In genomic region chr1:171238463-171238862, GRCm38 (mm10) we compare ENCODE assay signal across 9 mouse cellular contexts. TPM values are rescaled to one million over a fixed set of nuclear protein-coding genes. Genes with fewer than 3 reads are reported as not detected.
DNase-seq lines count a peak whose midpoint lies in the region; ATAC-seq and TF ChIP-seq lines count a peak whose summit lies in the region.
"Had no signal": no experiment of that assay in that cellular context is flagged by ENCODE, and none has a peak within 500 bp of the region (broad histone marks: within the 10 kb centered on the region; RNA-seq: fewer than 3 reads in every experiment).

No protein-coding gene starts in this region.

- no peak overlapping the region for H3K4me3 ChIP-seq in embryonic fibroblast, embryonic 13.5 days (ENCODE audit: insufficient read depth, low read length)
- no peak overlapping the region for H3K4me3 ChIP-seq in midbrain, embryonic 11.5 days (ENCODE audit: low read depth, low read length)
- H3K4me3 ChIP-seq: limb, embryonic 12.5 days had no signal

- peak; percentile 82 for TF ChIP-seq CTCF in embryonic fibroblast, embryonic 13.5 days (IDR thresholded peaks at IDR 0.05; ENCODE audit: borderline replicate concordance, insufficient read depth, low read length)

- no peaks in the 10 kb centered on the region for H3K9me3 ChIP-seq in midbrain, embryonic 11.5 days (ENCODE audit: control insufficient read depth, low read length)
- H3K9me3 ChIP-seq: limb, embryonic 12.5 days had no signal

- no peak overlapping the region for H3K9ac ChIP-seq in midbrain, embryonic 11.5 days (ENCODE audit: low read length)
- H3K9ac ChIP-seq: limb, embryonic 12.5 days had no signal

- no peaks in the 10 kb centered on the region for H3K27me3 ChIP-seq in midbrain, embryonic 11.5 days (ENCODE audit: control insufficient read depth, insufficient read depth, low read length)
- H3K27me3 ChIP-seq: limb, embryonic 12.5 days had no signal

- ATAC-seq in frontal cortex, adult (ENCODE audit: low TSS enrichment), result peak; percentile 56; the same call in 1 of the 2 replicates
- ATAC-seq in midbrain, embryonic 11.5 days (ENCODE audit: low FRiP score), result peak; percentile 64; the same call in 1 of the 2 replicates

- no peaks in the 10 kb centered on the region for H3K4me1 ChIP-seq in embryonic fibroblast, embryonic 13.5 days (ENCODE audit: control insufficient read depth, insufficient read depth, low read length)
- no peaks in the 10 kb centered on the region for H3K4me1 ChIP-seq in midbrain, embryonic 11.5 days (ENCODE audit: control insufficient read depth, insufficient read depth, low read length)
- H3K4me1 ChIP-seq: limb, embryonic 12.5 days had no signal

- no peak overlapping the region for H3K27ac ChIP-seq in embryonic fibroblast, embryonic 13.5 days (ENCODE audit: insufficient read depth, low read length)
- H3K27ac ChIP-seq in midbrain, embryonic 11.5 days (ENCODE audit: low read depth, low read length), result no peak overlapping the region
- H3K27ac ChIP-seq: limb, embryonic 12.5 days had no signal

- peaks cover 33% of the 10 kb centered on the region for H3K36me3 ChIP-seq in midbrain, embryonic 11.5 days (ENCODE audit: control insufficient read depth, insufficient read depth, low read length)

- TF ChIP-seq POLR2A in embryonic fibroblast, embryonic 13.5 days (IDR thresholded peaks at IDR 0.05; ENCODE audit: low read depth, low read length), result no peak

- WGBS in midbrain, embryonic 11.5 days, result 79% methylated on average over 14 of the region's 14 CpGs

- no peak for DNase-seq in frontal cortex, postnatal 25 days (ENCODE audit: low spot score in 2 of 2)
- DNase-seq in urinary bladder, postnatal 25 days (ENCODE audit: low spot score), result peak; percentile 55
- DNase-seq in urinary bladder, postnatal 10 days (ENCODE audit: low spot score), result no peak
- DNase-seq in kidney, postnatal 25 days, result peak; percentile 75 to 80
- DNase-seq in midbrain, embryonic 11.5 days (ENCODE audit: low spot score, missing footprints), result peak; percentile 87
- peak; percentile 77 for DNase-seq in yolk sac, embryonic 10.5 days (ENCODE audit: low spot score)

- H3K4me2 ChIP-seq in midbrain, embryonic 11.5 days, result no peak overlapping the region
- H3K4me2 ChIP-seq: limb, embryonic 12.5 days had no signal

RNA-seq across cellular contexts. Expression of gene Fcer1g, which starts 4.3 kb away (rescaled TPM):
- polyA plus RNA-seq in embryonic fibroblast, embryonic 13.5 days (2011; ENCODE audit: insufficient read length, low read depth, missing spikeins), result 1.6 and 7.1 TPM in 2 replicates
- polyA plus RNA-seq in midbrain, embryonic 11.5 days (2014; fragmentation: Nextera tagmentation; extraction: Ambion mirVana), result 25.5 and 27.3 TPM in 2 replicates

RNA-seq across cellular contexts. Expression of gene Adamts4, which starts 11.8 kb away (rescaled TPM):
- 24.3 and 25.8 TPM in 2 replicates for polyA plus RNA-seq in embryonic fibroblast, embryonic 13.5 days (2011; ENCODE audit: insufficient read length, low read depth, missing spikeins)
- polyA plus RNA-seq in midbrain, embryonic 11.5 days (2014; fragmentation: Nextera tagmentation; extraction: Ambion mirVana), result 4.0 and 4.4 TPM in 2 replicates

RNA-seq across cellular contexts. Expression of gene Ndufs2, which starts 12.7 kb away (rescaled TPM):
- polyA plus RNA-seq in embryonic fibroblast, embryonic 13.5 days (2011; ENCODE audit: insufficient read length, low read depth, missing spikeins), result 226 and 234 TPM in 2 replicates
- 232 and 274 TPM in 2 replicates for polyA plus RNA-seq in midbrain, embryonic 11.5 days (2014; fragmentation: Nextera tagmentation; extraction: Ambion mirVana)

RNA-seq across cellular contexts. Expression of gene Apoa2, which starts 13.6 kb away (rescaled TPM):
- 1.2 and 1.3 TPM in 2 replicates for polyA plus RNA-seq in embryonic fibroblast, embryonic 13.5 days (2011; ENCODE audit: insufficient read length, low read depth, missing spikeins)
- 2.1 and 3.7 TPM in 2 replicates for polyA plus RNA-seq in midbrain, embryonic 11.5 days (2014; fragmentation: Nextera tagmentation; extraction: Ambion mirVana)

RNA-seq across cellular contexts. Expression of gene Tomm40l, which starts 16.1 kb away (rescaled TPM):
- 26.9 and 29.9 TPM in 2 replicates for polyA plus RNA-seq in embryonic fibroblast, embryonic 13.5 days (2011; ENCODE audit: insufficient read length, low read depth, missing spikeins)
- polyA plus RNA-seq in midbrain, embryonic 11.5 days (2014; fragmentation: Nextera tagmentation; extraction: Ambion mirVana), result 24.0 and 24.7 TPM in 2 replicates

Comparison
In these comparisons a context has a peak if more than half of its experiments do, and no peak if none do; other contexts are left out.
1. DNase-seq: peak in urinary bladder, postnatal 25 days (single experiment), kidney, postnatal 25 days (2 of 2), midbrain, embryonic 11.5 days (single experiment) and yolk sac, embryonic 10.5 days (single experiment); none in frontal cortex, postnatal 25 days (0 of 2) and urinary bladder, postnatal 10 days (single experiment).